Mouse (Mus musculus) stomach, postnatal 0 days (tissue): ENCODE results near the gene Phrf1.

Experiments used
- CTCF ChIP-seq: IDR thresholded peaks from 2 replicates; pipeline ENCODE4 v1.5.1; 2016; ENCODE audit warnings: antibody characterized with exemption, low read depth, mild to moderate bottlenecking, moderate library complexity
- EP300 ChIP-seq: optimal IDR thresholded peaks from 2 replicates; pipeline ENCODE3; 2016; ENCODE audit warnings: antibody characterized with exemption

- TF ChIP-seq EP300 (no peak), CTCF (no peak)
Observed at GRCm38 (mm10) chr7:141214310-141214709, 14.3 kb upstream of the Phrf1 start.
